Mouse (Mus musculus): ENCODE measurements around the gene Ptprj. TPM values are rescaled to one million over a fixed set of nuclear protein-coding genes. Genes with fewer than 3 reads are reported as not detected.

The Ptprj gene
- total and polyA plus RNA-seq, 3 experiments: 6.9 to 8.9 (median 7.3) TPM

GRCm38 (mm10) chr2:90628261-90628660 lies 47.8 kb upstream of the Ptprj start:
- no peaks in the 10 kb centered on the region for H3K36me3 ChIP-seq (replicated peaks in 1 of 2; ENCODE audit: control insufficient read depth in 1 of 2, insufficient read depth in 1 of 2, low read length in 1 of 2)

DNA sequence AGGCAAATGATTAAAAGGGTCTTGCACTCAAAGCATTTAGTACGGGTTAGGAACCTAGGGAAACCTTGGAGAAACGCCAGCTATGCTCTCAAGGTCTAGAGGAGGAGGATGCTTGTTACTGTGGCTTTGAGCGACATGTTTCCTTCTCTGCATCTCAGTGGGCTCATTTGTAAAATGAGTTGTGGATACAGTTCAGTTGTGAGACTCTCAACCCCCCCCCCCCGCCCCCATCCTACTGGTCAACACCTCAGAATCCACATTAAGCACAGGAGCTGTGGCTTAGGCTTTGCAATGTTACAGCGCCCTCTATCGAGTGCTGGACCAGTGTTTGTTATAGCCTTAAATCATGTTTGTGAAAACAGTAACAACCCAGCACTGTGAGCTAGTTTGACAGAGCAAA lies 44.5 kb upstream of the Ptprj start:
- in situ Hi-C loops (cut with MboI; ENCODE audit: low pct_ligation_motif_present, low pct_unique_long_range_greater_than_20kb, low sequenced_read_pairs) (no loop called here), dilution Hi-C loops (cut with MboI; ENCODE audit: extremely low pct_ligation_motif_present, extremely low pct_unique_long_range_greater_than_20kb, low sequenced_read_pairs) (no loop called here)
- TF ChIP-seq E2F4 (IDR thresholded peaks at IDR 0.05; ENCODE audit: insufficient replicate concordance, low read depth, low read length) (0 out of 2 replicates have a peak, but pooled peaks have one; percentile 15), SMC3 (IDR thresholded peaks at IDR 0.05; ENCODE audit: low read depth, low read length) (peak; percentile 91), ZC3H11A (IDR thresholded peaks at IDR 0.05; ENCODE audit: low read depth, low read length) (peak; percentile 79), USF2 (conservative IDR thresholded peaks at IDR 0.05; ENCODE audit: low read depth, low read length) (no peak), CTCF (conservative IDR thresholded peaks at IDR 0.05 in 1 of 2, IDR thresholded peaks at IDR 0.05 in 1 of 2; ENCODE audit: low read depth in 2 of 2, low read length in 2 of 2) (peak; percentile 46 to 82), CHD1 (IDR thresholded peaks at IDR 0.05; ENCODE audit: low read depth, low read length) (no peak), TCF12 (IDR thresholded peaks at IDR 0.05; ENCODE audit: low read depth, low read length) (0 out of 2 replicates have a peak, but pooled peaks have one; percentile 11), SIN3A (IDR thresholded peaks at IDR 0.05; ENCODE audit: low read length) (no peak), GABPA (IDR thresholded peaks at IDR 0.05; ENCODE audit: insufficient replicate concordance, low read depth, low read length) (no peak), JUND (conservative IDR thresholded peaks at IDR 0.05; ENCODE audit: low read depth, low read length) (no peak), POLR2AphosphoS2 (IDR thresholded peaks at IDR 0.05; ENCODE audit: low read depth, low read length) (no peak), CHD2 (IDR thresholded peaks at IDR 0.05; ENCODE audit: low read length) (0 out of 2 replicates have a peak, but pooled peaks have one; percentile 25), ZNF384 (IDR thresholded peaks at IDR 0.05; ENCODE audit: low read depth, low read length) (no peak; the same call in 1 of the 2 replicates), ZMIZ1 (IDR thresholded peaks at IDR 0.05; ENCODE audit: low read depth, low read length) (no peak), RAD21 (IDR thresholded peaks at IDR 0.05; ENCODE audit: low read depth, low read length) (peak; percentile 83), IRF4 (IDR thresholded peaks at IDR 0.05; ENCODE audit: low read depth, low read length) (0 out of 2 replicates have a peak, but pooled peaks have one; percentile 51), ETS1 (conservative IDR thresholded peaks at IDR 0.05; ENCODE audit: low read depth, low read length) (no peak), HCFC1 (IDR thresholded peaks at IDR 0.05; ENCODE audit: low read depth, low read length) (no peak), MAZ (IDR thresholded peaks at IDR 0.05; ENCODE audit: low read depth, low read length) (peak; percentile 35; the same call in 1 of the 2 replicates), ZKSCAN1 (IDR thresholded peaks at IDR 0.05; ENCODE audit: borderline replicate concordance, low read depth, low read length) (no peak), NELFE (IDR thresholded peaks at IDR 0.05; ENCODE audit: low read depth, low read length) (no peak), NRF1 (IDR thresholded peaks at IDR 0.05; ENCODE audit: low read depth, low read length) (0 out of 2 replicates have a peak, but pooled peaks have one; percentile 20), PAX5 (IDR thresholded peaks at IDR 0.05; ENCODE audit: low read length) (no peak), JUN (IDR thresholded peaks at IDR 0.05; ENCODE audit: insufficient read depth, low read depth, low read length) (no peak)
- H3K27ac ChIP-seq (ENCODE audit: insufficient read depth, low read depth): no peak overlapping the region
- no peak overlapping the region for H3K4me3 ChIP-seq (replicated peaks in 1 of 3; ENCODE audit: low read depth in 2 of 3, low read length in 2 of 3, poor library complexity in 1 of 3)
- H3K9me3 ChIP-seq (replicated peaks; ENCODE audit: low read length): no peaks in the 10 kb centered on the region
- H3K9ac ChIP-seq (ENCODE audit: insufficient read depth, low read depth): no peak overlapping the region
- no peaks in the 10 kb centered on the region for H3K27me3 ChIP-seq (replicated peaks)
- peak; percentile 82 for DNase-seq (ENCODE audit: extremely low read depth)
- no peaks in the 10 kb centered on the region for H3K79me2 ChIP-seq (replicated peaks; ENCODE audit: control insufficient read depth, extremely low read depth, insufficient read depth, poor library complexity, severe bottlenecking)
- peak overlapping the region; percentile 55; the same call in 1 of the 2 replicates for H3K4me2 ChIP-seq (ENCODE audit: insufficient read depth, low read depth, poor library complexity, severe bottlenecking)
- H3K36me3 ChIP-seq (replicated peaks in 1 of 2; ENCODE audit: control insufficient read depth in 1 of 2, insufficient read depth in 1 of 2, low read length in 1 of 2): no peaks in the 10 kb centered on the region
- peaks cover 0 to 3% of the 10 kb centered on the region in 2 experiments; a peak in 1 of 4 replicates for H3K4me1 ChIP-seq (ENCODE audit: control insufficient read depth in 1 of 2, insufficient read depth in 2 of 2)

More at GRCm38 (mm10) chr2:90628261-90628660, 47.8 kb upstream of the Ptprj start:
- Histone ChIP-seq H3K79me2 (replicated peaks; ENCODE audit: control insufficient read depth, extremely low read depth, insufficient read depth, poor library complexity, severe bottlenecking) (no peaks in the 10 kb centered on the region), H3K27me3 (replicated peaks) (no peaks in the 10 kb centered on the region), H3K4me1 (ENCODE audit: control insufficient read depth in 1 of 2, insufficient read depth in 2 of 2) (peaks cover 6 to 20% of the 10 kb centered on the region in 2 experiments; a peak in 3 of 4 replicates), H3K4me3 (replicated peaks in 1 of 3; ENCODE audit: low read depth in 2 of 3, low read length in 2 of 3, poor library complexity in 1 of 3) (no peak overlapping the region), H3K4me2 (ENCODE audit: insufficient read depth, low read depth, poor library complexity, severe bottlenecking) (no peak overlapping the region), H3K9ac (ENCODE audit: insufficient read depth, low read depth) (no peak overlapping the region), H3K9me3 (replicated peaks; ENCODE audit: low read length) (no peaks in the 10 kb centered on the region), H3K27ac (ENCODE audit: insufficient read depth, low read depth) (no peak overlapping the region)
- no peak for TF ChIP-seq MAFK (IDR thresholded peaks at IDR 0.05; ENCODE audit: insufficient replicate concordance, low read length)
- no peak for TF ChIP-seq NRF1 (IDR thresholded peaks at IDR 0.05; ENCODE audit: low read depth, low read length)
- no peak for TF ChIP-seq ZMIZ1 (IDR thresholded peaks at IDR 0.05; ENCODE audit: low read depth, low read length)
- TF ChIP-seq EP300 (IDR thresholded peaks at IDR 0.05; ENCODE audit: low read length): no peak
- no peak for TF ChIP-seq GABPA (IDR thresholded peaks at IDR 0.05; ENCODE audit: insufficient replicate concordance, low read depth, low read length)
- no peak for TF ChIP-seq RCOR1 (conservative IDR thresholded peaks at IDR 0.05; ENCODE audit: low read depth, low read length)
- TF ChIP-seq ZNF384 (IDR thresholded peaks at IDR 0.05; ENCODE audit: low read depth, low read length): no peak
- TF ChIP-seq USF2 (conservative IDR thresholded peaks at IDR 0.05; ENCODE audit: low read depth, low read length): no peak
- no peak for TF ChIP-seq TCF12 (IDR thresholded peaks at IDR 0.05; ENCODE audit: low read depth, low read length)
- TF ChIP-seq ZKSCAN1 (IDR thresholded peaks at IDR 0.05; ENCODE audit: borderline replicate concordance, low read depth, low read length): no peak
- TF ChIP-seq RAD21 (IDR thresholded peaks at IDR 0.05; ENCODE audit: low read depth, low read length): no peak
- no peak for TF ChIP-seq E2F4 (IDR thresholded peaks at IDR 0.05; ENCODE audit: insufficient replicate concordance, low read depth, low read length)
- TF ChIP-seq MEF2A (IDR thresholded peaks at IDR 0.05; ENCODE audit: borderline replicate concordance, low read depth, low read length): no peak
- no peak for TF ChIP-seq KAT2A (IDR thresholded peaks at IDR 0.05; ENCODE audit: insufficient replicate concordance, low read length)
- no peak for TF ChIP-seq HCFC1 (IDR thresholded peaks at IDR 0.05; ENCODE audit: low read depth, low read length)
- no peak for TF ChIP-seq SMC3 (IDR thresholded peaks at IDR 0.05; ENCODE audit: low read depth, low read length)
- no peak for TF ChIP-seq CHD1 (IDR thresholded peaks at IDR 0.05; ENCODE audit: low read depth, low read length)
- no peak for TF ChIP-seq MYC (IDR thresholded peaks at IDR 0.05; ENCODE audit: low read depth, low read length)
- TF ChIP-seq JUN (IDR thresholded peaks at IDR 0.05; ENCODE audit: insufficient read depth, low read depth, low read length): no peak
- no peak for TF ChIP-seq TBP (conservative IDR thresholded peaks at IDR 0.05; ENCODE audit: low read depth, low read length)
- no peak for DNase-seq (ENCODE audit: extremely low read depth)
- dilution Hi-C loops (cut with MboI; ENCODE audit: extremely low pct_ligation_motif_present, extremely low pct_unique_long_range_greater_than_20kb, low sequenced_read_pairs): no loop called here
- in situ Hi-C loops (cut with MboI; ENCODE audit: low pct_ligation_motif_present, low pct_unique_long_range_greater_than_20kb, low sequenced_read_pairs): no loop called here

All from CH12.LX (cell line).